Mouse (Mus musculus): Measurements from ENCODE around the gene Pax5.

DNA sequence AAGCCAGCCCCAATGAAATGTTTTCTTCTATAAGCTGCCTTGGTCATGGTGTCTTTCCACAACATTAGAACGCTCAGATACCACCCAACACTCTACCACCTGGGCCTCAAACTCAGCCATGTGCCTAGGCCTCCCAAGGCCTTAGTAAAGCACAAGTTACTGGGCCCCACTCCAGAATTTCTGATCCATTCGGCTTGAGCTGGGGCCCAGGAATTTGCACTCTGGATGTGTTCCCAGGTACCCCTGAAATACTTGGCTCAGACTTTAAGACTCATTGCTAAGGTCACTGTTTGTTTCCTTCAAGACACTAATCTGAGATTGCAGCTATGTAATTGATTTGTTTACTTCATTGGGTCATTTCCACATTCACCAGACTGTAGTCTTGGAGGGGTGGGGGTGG lies 214.5 kb downstream of the Pax5 start:
- TF ChIP-seq CTCF (IDR thresholded peaks at IDR 0.05) (no peak), EP300 (IDR thresholded peaks at IDR 0.05) (no peak)
